Mouse (Mus musculus) Patski (cell line): ENCODE results near the gene Lyz2. TPM values are rescaled to one million over a fixed set of nuclear protein-coding genes. Genes with fewer than 3 reads are reported as not detected.

Source experiments
- ATAC-seq: fragments of 100-300 bp; one replicate; pipeline ENCODE4 v1.8.0; 2021
- CTCF ChIA-PET: fragments of 350-600 bp; sonication (Branson Sonifier 250); formaldehyde crosslinking; loops from one replicate; lab custom pipeline; 2022; ENCODE audit warnings: inconsistent platforms; lab: Charles Lee
- POLR2A ChIA-PET: fragments of 350-600 bp; sonication (Branson Sonifier 250); formaldehyde crosslinking; loops from one replicate; lab custom pipeline; 2022; ENCODE audit warnings: antibody characterized with exemption, inconsistent platforms; lab: Charles Lee
- DNase-seq: peaks from one replicate; pipeline ENCODE4 v3.0.0-alpha.2; 2011; ENCODE audit warnings: low read depth, low spot score
- H3K27me3 ChIP-seq: fragments of 371-371 bp; one replicate; pipeline ENCODE4 v1.5.1; 2021
- CTCF ChIP-seq: fragments of 100-300 bp; IDR thresholded peaks from one replicate; pipeline ENCODE4 v1.5.1; 2021
- in situ Hi-C: fragments of 300-500 bp; cut with MboI; formaldehyde crosslinking; loops from 3 replicates; pipeline ENCODE4 v1.11.1; 2018; ENCODE audit warnings: low pct_unique_long_range_greater_than_20kb, mixed read lengths
- polyA plus RNA-seq: library from polyadenylated mRNA; unstranded; gene quantifications from one replicate; pipeline ENCODE4 v1.2.3, GENCODE M21; 2021

Gene Lyz2
- polyA plus RNA-seq, result 0.09 TPM

DNA sequence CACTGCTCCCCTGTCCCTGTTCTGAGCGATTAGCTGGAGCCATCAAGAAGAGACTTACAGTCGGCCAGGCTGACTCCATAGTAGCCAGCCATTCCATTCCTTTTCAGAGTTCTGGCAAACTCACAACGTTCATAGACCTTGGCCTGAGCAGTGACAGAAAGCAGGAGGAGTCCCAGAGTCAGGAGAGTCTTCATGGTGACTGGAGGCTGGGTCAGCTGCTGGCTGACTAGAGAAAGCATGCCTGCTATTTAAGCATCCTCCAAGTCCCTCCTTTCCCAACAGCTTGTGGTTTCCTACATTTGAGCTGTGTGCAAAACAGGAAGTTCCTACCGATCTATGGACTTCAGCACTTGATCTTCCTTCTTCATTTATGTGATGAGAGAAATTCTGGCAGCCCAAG, at the start of gene Lyz2:
TSS of gene Lyz2 (minus strand) at position 273 of the 400 bp plus-strand sequence.
- no peak for TF ChIP-seq CTCF
- ATAC-seq, result no peak
- no peak for DNase-seq
- H3K27me3 ChIP-seq, result peaks cover 12% of the 10 kb centered on the region
- ChIA-PET POLR2A (no interaction called here), CTCF (interaction anchor here (1.1 kb wide), 1 partner anchor 18 kb away, joined by 3 read pairs; no protein-coding TSS in a partner anchor)
- in situ Hi-C loops, result no loop called here

- POLR2A ChIA-PET, result no interaction called here
- in situ Hi-C loops, result loop anchor here (25.0 kb wide), 1 partner anchor 268 kb away; the partner anchor contains the start of gene Cct2
- peak; percentile 53 for TF ChIP-seq CTCF
- CTCF ChIA-PET, result interaction anchor here (1.9 kb wide), 1 partner anchor 10 kb away, joined by 10 read pairs; no protein-coding TSS in a partner anchor
- H3K27me3 ChIP-seq, result no peaks in the 10 kb centered on the region
- ATAC-seq (peak; percentile 54), DNase-seq (no peak)
Observed at GRCm38 (mm10) chr10:117330521-117330920, 48.4 kb upstream of the Lyz2 start.

DNA sequence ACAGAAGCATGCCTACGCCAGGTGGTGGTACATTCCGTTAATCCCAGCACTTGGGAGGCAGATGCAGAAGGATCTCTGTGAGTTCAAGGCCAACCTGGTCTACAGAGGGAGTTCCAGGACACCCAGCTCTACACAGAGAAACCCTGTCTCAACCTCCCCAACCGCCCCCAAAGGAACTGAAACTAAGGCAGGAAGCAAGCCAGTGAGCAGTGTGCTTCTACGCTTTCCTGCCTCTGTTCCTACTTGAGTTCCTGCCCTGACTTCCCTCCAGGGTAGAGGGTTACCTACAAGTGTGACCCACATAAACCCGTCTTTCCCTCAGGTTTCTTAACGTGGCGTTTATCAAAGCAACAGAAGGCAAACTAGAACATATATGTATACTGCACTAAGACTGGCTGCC, 41.7 kb upstream of the Lyz2 start:
- DNase-seq (no peak), ATAC-seq (no peak)
- ChIA-PET CTCF (interaction anchor here (0.7 kb wide), 1 partner anchor 11 kb away, joined by 3 read pairs; no protein-coding TSS in a partner anchor), POLR2A (no interaction called here)
- no peak for TF ChIP-seq CTCF
- in situ Hi-C loops, result no loop called here
- no peaks in the 10 kb centered on the region for H3K27me3 ChIP-seq

DNA sequence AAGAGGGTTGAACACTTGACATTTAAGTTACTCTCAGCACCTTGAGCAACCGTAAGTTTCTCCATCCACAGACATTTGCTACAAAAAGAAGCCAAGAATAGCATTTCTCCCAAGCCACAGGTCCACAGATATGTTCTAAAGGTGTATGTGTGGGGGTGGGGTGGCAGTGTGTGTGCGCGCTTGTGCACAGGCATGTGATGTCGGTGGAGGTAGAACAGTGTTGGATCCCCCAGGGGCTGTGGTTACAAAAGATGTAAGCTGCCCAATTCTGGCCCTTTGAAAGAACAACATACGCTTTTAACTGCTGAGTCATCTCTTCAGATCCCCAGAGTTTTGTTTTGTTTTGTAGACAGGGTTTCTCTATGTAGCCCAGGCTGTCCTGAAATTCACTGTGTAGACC, 40.5 kb upstream of the Lyz2 start:
- DNase-seq (no peak), ATAC-seq (no peak)
- ChIA-PET POLR2A (no interaction called here), CTCF (no interaction called here)
- in situ Hi-C loops, result no loop called here
- H3K27me3 ChIP-seq, result no peaks in the 10 kb centered on the region
- TF ChIP-seq CTCF, result no peak

DNA sequence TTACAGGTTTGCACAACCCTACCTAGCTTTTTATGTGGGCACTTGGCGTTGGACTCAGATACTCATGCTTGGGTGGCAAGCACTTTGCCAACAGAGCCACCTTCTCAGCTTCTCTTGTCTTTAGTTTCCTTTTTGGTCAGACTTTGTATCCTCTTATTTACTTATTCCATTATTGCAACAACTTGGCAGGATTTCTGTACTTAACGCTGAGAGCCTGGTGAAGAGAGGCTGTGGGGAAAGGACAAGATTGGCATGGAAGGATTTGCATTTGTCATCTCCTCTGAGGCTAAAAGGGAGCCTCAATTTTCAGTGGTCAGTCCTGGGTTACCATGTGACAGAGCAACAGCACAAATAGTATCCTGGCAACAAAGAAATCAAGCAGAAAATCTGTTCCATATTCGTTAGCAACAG, 38.5 kb upstream of the Lyz2 start:
- CTCF ChIA-PET, result no interaction called here
- in situ Hi-C loops, result no loop called here
- POLR2A ChIA-PET, result no interaction called here
- no peaks in the 10 kb centered on the region for H3K27me3 ChIP-seq
- DNase-seq, result peak; percentile 4
- no peak for TF ChIP-seq CTCF
- peak; percentile 39 for ATAC-seq

GRCm38 (mm10) chr10:117316391-117316790, 34.3 kb upstream of the Lyz2 start:
- no peak for TF ChIP-seq CTCF
- DNase-seq (no peak), ATAC-seq (no peak)
- CTCF ChIA-PET, result no interaction called here
- in situ Hi-C loops, result no loop called here
- H3K27me3 ChIP-seq, result peaks cover 9% of the 10 kb centered on the region
- POLR2A ChIA-PET, result no interaction called here

DNA sequence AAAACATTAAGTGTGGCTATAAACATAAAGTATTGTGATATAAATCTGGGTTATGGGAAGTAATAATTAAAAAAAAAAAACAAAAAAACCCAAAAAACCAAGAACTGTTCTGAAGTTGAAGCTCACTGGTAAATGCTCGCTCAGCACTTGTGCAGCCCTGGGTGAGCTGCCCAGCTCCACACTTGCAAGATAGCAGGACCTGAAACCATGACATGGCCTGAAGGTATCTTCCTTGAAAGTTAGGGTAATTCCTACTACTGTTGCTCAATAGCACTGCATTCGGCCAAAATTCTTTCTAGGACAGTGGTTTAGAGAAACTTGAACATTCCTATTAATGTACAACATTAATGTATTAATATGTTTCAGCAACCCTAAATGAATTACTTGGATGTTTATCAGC, 31.0 kb upstream of the Lyz2 start:
- POLR2A ChIA-PET, result no interaction called here

DNA sequence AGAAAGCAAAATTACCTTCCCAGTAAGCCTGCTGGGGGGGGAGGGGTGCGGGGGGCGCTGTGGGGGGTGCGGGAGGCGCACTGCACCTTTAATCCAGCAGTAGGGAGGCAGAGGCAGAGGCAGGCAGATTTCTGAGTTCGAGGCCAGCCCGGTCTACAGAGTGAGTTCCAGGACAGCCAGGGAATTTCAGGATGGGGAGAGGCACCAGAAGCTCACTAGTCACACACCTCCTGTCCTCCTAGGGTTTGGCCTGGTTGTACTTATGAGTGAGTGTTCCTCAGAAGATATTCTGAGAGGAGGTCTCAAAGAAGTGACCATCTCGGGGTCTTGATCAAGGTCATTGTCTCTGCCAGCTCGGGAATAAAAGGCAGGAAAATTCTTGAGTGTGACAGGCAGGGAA, 30.0 kb upstream of the Lyz2 start:
- ChIA-PET CTCF (interaction anchor here (1.0 kb wide), 1 partner anchor 12 kb away, joined by 3 read pairs; no protein-coding TSS in a partner anchor), POLR2A (no interaction called here)
- ATAC-seq, result no peak
- TF ChIP-seq CTCF, result no peak
- peaks cover 9% of the 10 kb centered on the region for H3K27me3 ChIP-seq
- in situ Hi-C loops, result no loop called here
- no peak for DNase-seq

More for the DNA sequence above, 31.0 kb upstream of the Lyz2 start:
- H3K27me3 ChIP-seq, result peaks cover 9% of the 10 kb centered on the region
- DNase-seq (no peak), ATAC-seq (no peak)
- CTCF ChIA-PET, result interaction anchor here (1.0 kb wide), 1 partner anchor 11 kb away, joined by 3 read pairs; no protein-coding TSS in a partner anchor
- in situ Hi-C loops, result no loop called here
- TF ChIP-seq CTCF, result no peak

DNA sequence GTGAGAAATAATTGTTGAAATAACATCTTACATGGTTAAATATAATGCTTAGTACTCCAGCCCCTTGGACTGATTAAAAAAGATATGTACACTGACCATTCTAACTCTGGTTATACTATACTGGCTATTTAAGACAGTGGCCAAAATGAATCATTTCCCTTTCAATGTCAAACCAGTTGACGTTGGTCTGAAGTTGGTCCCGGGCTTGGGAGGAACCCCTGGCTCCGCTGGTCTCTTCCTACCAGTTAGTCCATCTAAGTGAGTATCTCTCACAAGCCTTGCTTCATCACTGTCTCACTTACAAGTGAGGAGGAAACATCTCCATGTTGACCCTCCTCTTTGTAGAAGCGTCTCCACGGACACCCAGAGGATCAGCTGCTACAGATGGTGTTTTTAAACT, 22.2 kb upstream of the Lyz2 start:
- ChIA-PET POLR2A (no interaction called here), CTCF (no interaction called here)
- in situ Hi-C loops, result no loop called here
- ATAC-seq (no peak), DNase-seq (no peak)
- TF ChIP-seq CTCF, result no peak
- H3K27me3 ChIP-seq, result peaks cover 39% of the 10 kb centered on the region

- ChIA-PET POLR2A (no interaction called here), CTCF (no interaction called here)
- no peak for TF ChIP-seq CTCF
- DNase-seq, result no peak
- in situ Hi-C loops, result no loop called here
- no peak for ATAC-seq
- peaks cover 49% of the 10 kb centered on the region for H3K27me3 ChIP-seq
Observed at GRCm38 (mm10) chr10:117301688-117302087, 19.6 kb upstream of the Lyz2 start.

GRCm38 (mm10) chr10:117299901-117300520, 17.9 kb upstream of the Lyz2 start:
- ATAC-seq, result no peak
- no peak for TF ChIP-seq CTCF
- ChIA-PET POLR2A (interaction anchor here (0.5 kb wide), 1 partner anchor 1848 kb away, joined by 3 read pairs; no protein-coding TSS in a partner anchor), CTCF (interaction anchor here (1.6 kb wide), 1 partner anchor 17 kb away, joined by 3 read pairs; the partner anchor contains the start of gene Lyz2)
- in situ Hi-C loops, result no loop called here
- H3K27me3 ChIP-seq, result peaks cover 53% of the 10 kb centered on the region
- DNase-seq, result no peak
